Mouse (Mus musculus) fibroblast of lung, adult 2 months (primary cell): ENCODE data around the gene Gm21852.
"Not testable (repeated sequence)": the region's sequence is repeated elsewhere in the genome, so short reads cannot be mapped to it uniquely, and the experiment has no call there.

Experiments
- DNase-seq: peaks from one replicate; pipeline ENCODE4 v3.0.0-alpha.2; 2011; ENCODE audit warnings: low read depth

Gm21852 gene

DNA sequence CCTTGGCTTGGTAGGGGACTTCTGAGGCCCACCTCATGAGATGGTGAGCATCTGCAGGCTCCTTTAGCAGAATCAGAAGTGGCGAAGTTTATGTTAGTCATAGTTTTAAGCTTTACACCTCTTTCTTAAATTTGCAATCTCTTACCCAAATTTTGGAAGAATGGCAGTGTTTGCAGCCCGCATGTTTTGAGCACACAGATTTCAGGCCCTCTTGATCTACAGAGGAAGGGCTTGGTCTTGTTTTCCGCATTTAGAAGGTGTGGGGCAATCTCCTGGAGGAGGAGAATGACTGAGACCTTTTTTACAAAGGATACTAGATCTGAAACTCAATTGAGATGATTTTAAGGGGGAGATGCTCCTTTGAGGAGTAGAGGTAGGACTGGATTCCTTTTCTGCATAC, at the start of gene Gm21852:
Gm21852 (minus strand) TSS at position 101 of the 400 bp plus-strand sequence.
- not testable (repeated sequence) for DNase-seq
